ENCODE assay signal across 21 mouse cellular contexts in the genomic region with DNA sequence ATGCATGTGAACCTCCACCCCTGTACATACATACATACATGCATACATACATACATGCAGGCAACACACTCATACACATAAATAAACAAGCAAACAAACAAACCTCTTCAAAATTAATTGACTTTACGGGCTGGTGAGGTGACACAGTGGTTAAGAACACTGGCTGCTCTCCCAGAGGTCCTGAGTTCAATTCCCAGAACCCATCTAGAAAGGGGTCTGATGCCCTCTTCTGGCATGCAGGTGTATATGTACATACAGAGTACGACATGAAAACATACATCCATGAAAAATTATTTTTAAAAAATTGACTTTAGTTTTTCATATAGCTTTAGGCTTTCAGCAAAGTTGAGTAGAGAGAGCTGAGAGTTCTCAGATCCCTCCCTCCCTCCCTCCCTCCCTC. TPM values are rescaled to one million over a fixed set of nuclear protein-coding genes. Genes with fewer than 3 reads are reported as not detected.
A peak's percentile ranks its signal among the peaks of the same experiment; 100 is the strongest.
DNase-seq lines count a peak whose midpoint lies in the region; ATAC-seq and TF ChIP-seq lines count a peak whose summit lies in the region.
"Had no signal": no experiment of that assay in that cellular context is flagged by ENCODE, and none has a peak within 500 bp of the region (broad histone marks: within the 10 kb centered on the region; RNA-seq: fewer than 3 reads in every experiment).

No protein-coding gene starts in this region.

- H3K27me3 ChIP-seq in kidney, postnatal 0 days (ENCODE audit: insufficient read depth, low read length): no peaks in the 10 kb centered on the region
- H3K27me3 ChIP-seq in CH12.LX (replicated peaks): peaks cover 22% of the 10 kb centered on the region
- no peaks in the 10 kb centered on the region for H3K27me3 ChIP-seq in stomach, postnatal 0 days (ENCODE audit: control insufficient read depth, insufficient read depth, low read length)
- H3K27me3 ChIP-seq: embryonic facial prominence, embryonic 15.5 days; forebrain, embryonic 15.5 days had no signal

- no peaks in the 10 kb centered on the region for H3K79me2 ChIP-seq in CH12.LX (replicated peaks; ENCODE audit: control insufficient read depth, extremely low read depth, insufficient read depth, poor library complexity, severe bottlenecking)

- peak; percentile 25; the same call in 1 of the 2 replicates for TF ChIP-seq CTCF in kidney, postnatal 0 days (IDR thresholded peaks at IDR 0.05; ENCODE audit: low read depth)
- peak in 1 of 2 experiments; percentile 36; a peak in 2 of 4 replicates for TF ChIP-seq CTCF in CH12.LX (conservative IDR thresholded peaks at IDR 0.05 in 1 of 2, IDR thresholded peaks at IDR 0.05 in 1 of 2; ENCODE audit: low read depth in 2 of 2, low read length in 2 of 2)
- peak; percentile 20 for TF ChIP-seq CTCF in stomach, postnatal 0 days (IDR thresholded peaks at IDR 0.05; ENCODE audit: low read depth)

- no peak for DNase-seq in kidney, postnatal 0 days (ENCODE audit: low spot score)
- no peak for DNase-seq in kidney, postnatal 14 days
- DNase-seq in 416B (ENCODE audit: low read depth) (peak; percentile 49), CH12.LX (ENCODE audit: extremely low read depth) (no peak)
- no peak for DNase-seq in stomach, postnatal 0 days (ENCODE audit: low spot score)
- DNase-seq in cerebellum, adult 9-10 months: no peak
- DNase-seq in frontal cortex, adult 2 months (ENCODE audit: extremely low spot score in 1 of 2, low spot score in 1 of 2): no peak
- DNase-seq: cerebellum, adult 11-12 months had no signal

- H3K9ac ChIP-seq in kidney, postnatal 0 days (ENCODE audit: low read depth, low read length): no peak overlapping the region
- no peak overlapping the region for H3K9ac ChIP-seq in CH12.LX (ENCODE audit: insufficient read depth, low read depth)
- no peak overlapping the region for H3K9ac ChIP-seq in stomach, postnatal 0 days (ENCODE audit: low read length)
- H3K9ac ChIP-seq: embryonic facial prominence, embryonic 15.5 days; forebrain, embryonic 15.5 days; heart, embryonic 15.5 days; hindbrain, embryonic 14.5 days had no signal

- no peak for ATAC-seq in kidney, postnatal 0 days (replicated peaks; ENCODE audit: low FRiP score, low read depth)
- ATAC-seq in stomach, postnatal 0 days (ENCODE audit: low FRiP score, low TSS enrichment): no peak
- ATAC-seq: activated CD4-positive, CD25-positive, alpha-beta regulatory T cell, adult 4 months; inflammation-experienced regulatory T-cells, adult 6 months had no signal

- WGBS in kidney, postnatal 0 days: 78% methylated on average over 2 of the region's 2 CpGs
- 77% methylated on average over 2 of the region's 2 CpGs for WGBS in stomach, postnatal 0 days

- dilution Hi-C loops in CH12.LX (cut with MboI; ENCODE audit: extremely low pct_ligation_motif_present, extremely low pct_unique_long_range_greater_than_20kb, low sequenced_read_pairs): no loop called here

- no peaks in the 10 kb centered on the region for H3K36me3 ChIP-seq in kidney, postnatal 0 days (ENCODE audit: insufficient read depth, low read length)
- no peaks in the 10 kb centered on the region for H3K36me3 ChIP-seq in CH12.LX (replicated peaks in 1 of 2; ENCODE audit: control insufficient read depth in 1 of 2, insufficient read depth in 1 of 2, low read length in 1 of 2)
- H3K36me3 ChIP-seq in stomach, postnatal 0 days (ENCODE audit: control insufficient read depth, insufficient read depth, low read length): no peaks in the 10 kb centered on the region
- H3K36me3 ChIP-seq: embryonic facial prominence, embryonic 15.5 days; forebrain, embryonic 10.5 days; forebrain, embryonic 15.5 days; heart, embryonic 15.5 days; hindbrain, embryonic 10.5 days had no signal

- in situ Hi-C loops in CH12.LX (cut with MboI; ENCODE audit: low pct_ligation_motif_present, low pct_unique_long_range_greater_than_20kb, low sequenced_read_pairs): loop anchor here (5.0 kb wide), 1 partner anchor 141 kb away; no protein-coding TSS in a partner anchor

- no peak overlapping the region for H3K4me2 ChIP-seq in kidney, postnatal 0 days (ENCODE audit: low read length)
- no peak overlapping the region for H3K4me2 ChIP-seq in CH12.LX (ENCODE audit: insufficient read depth, low read depth, poor library complexity, severe bottlenecking)
- no peak overlapping the region for H3K4me2 ChIP-seq in stomach, postnatal 0 days (replicated peaks; ENCODE audit: low read depth)
- H3K4me2 ChIP-seq: embryonic facial prominence, embryonic 15.5 days; heart, embryonic 11.5 days; heart, embryonic 15.5 days; hindbrain, embryonic 14.5 days had no signal

- 0 out of 2 replicates have a peak, but pooled peaks cover 7% of the 10 kb centered on the region for H3K4me1 ChIP-seq in kidney, postnatal 0 days (replicated peaks; ENCODE audit: insufficient read depth, low read length)
- peaks cover 11 to 14% of the 10 kb centered on the region in 2 experiments for H3K4me1 ChIP-seq in CH12.LX (ENCODE audit: control insufficient read depth in 1 of 2, insufficient read depth in 2 of 2)
- H3K4me1 ChIP-seq in stomach, postnatal 0 days (replicated peaks; ENCODE audit: control insufficient read depth, insufficient read depth): no peaks in the 10 kb centered on the region
- H3K4me1 ChIP-seq: embryonic facial prominence, embryonic 15.5 days had no signal

- TF ChIP-seq POLR2A in CH12.LX (IDR thresholded peaks at IDR 0.05; ENCODE audit: low read depth, low read length): no peak

- H3K9me3 ChIP-seq in kidney, postnatal 0 days (replicated peaks; ENCODE audit: low read length): no peaks in the 10 kb centered on the region
- no peaks in the 10 kb centered on the region for H3K9me3 ChIP-seq in CH12.LX (replicated peaks; ENCODE audit: low read length)
- H3K9me3 ChIP-seq in stomach, postnatal 0 days (ENCODE audit: control insufficient read depth, low read length): no peaks in the 10 kb centered on the region
- H3K9me3 ChIP-seq: embryonic facial prominence, embryonic 15.5 days; forebrain, embryonic 10.5 days; forebrain, embryonic 15.5 days; heart, embryonic 15.5 days; hindbrain, embryonic 10.5 days had no signal

- no peak overlapping the region for H3K4me3 ChIP-seq in kidney, postnatal 0 days (replicated peaks; ENCODE audit: low read depth, low read length)
- H3K4me3 ChIP-seq in CH12.LX (replicated peaks in 1 of 3; ENCODE audit: low read depth in 2 of 3, low read length in 2 of 3, poor library complexity in 1 of 3): no peak overlapping the region
- H3K4me3 ChIP-seq in stomach, postnatal 0 days (ENCODE audit: low read depth, low read length): no peak overlapping the region
- H3K4me3 ChIP-seq: embryonic facial prominence, embryonic 15.5 days; erythroblast, embryonic 14.5 days; forebrain, embryonic 15.5 days; heart, embryonic 15.5 days had no signal

- TF ChIP-seq EP300 in CH12.LX (IDR thresholded peaks at IDR 0.05; ENCODE audit: low read length): no peak
- TF ChIP-seq EP300 in stomach, postnatal 0 days (optimal IDR thresholded peaks at IDR 0.05): no peak

- H3K27ac ChIP-seq in kidney, postnatal 0 days: no peak overlapping the region
- no peak overlapping the region for H3K27ac ChIP-seq in CH12.LX (ENCODE audit: insufficient read depth, low read depth)
- H3K27ac ChIP-seq in stomach, postnatal 0 days (replicated peaks): no peak overlapping the region
- H3K27ac ChIP-seq: embryonic facial prominence, embryonic 15.5 days; forebrain, embryonic 15.5 days; heart, embryonic 15.5 days; hindbrain, embryonic 14.5 days had no signal

- peak; percentile 36 for TF ChIP-seq RAD21 in CH12.LX (IDR thresholded peaks at IDR 0.05; ENCODE audit: low read depth, low read length)

TF ChIP-seq in CH12.LX, 34 proteins besides CTCF, POLR2A, EP300 and RAD21 (continues in another document):
- TF ChIP-seq ZNF384 (IDR thresholded peaks at IDR 0.05; ENCODE audit: low read depth, low read length) (no peak), CHD1 (IDR thresholded peaks at IDR 0.05; ENCODE audit: low read depth, low read length) (no peak), ETS1 (conservative IDR thresholded peaks at IDR 0.05; ENCODE audit: low read depth, low read length) (no peak), ELF1 (IDR thresholded peaks at IDR 0.05; ENCODE audit: low read depth, low read length) (no peak), NRF1 (IDR thresholded peaks at IDR 0.05; ENCODE audit: low read depth, low read length) (no peak), GABPA (IDR thresholded peaks at IDR 0.05; ENCODE audit: insufficient replicate concordance, low read depth, low read length) (no peak), RCOR1 (conservative IDR thresholded peaks at IDR 0.05; ENCODE audit: low read depth, low read length) (no peak), E2F4 (IDR thresholded peaks at IDR 0.05; ENCODE audit: insufficient replicate concordance, low read depth, low read length) (no peak), ZC3H11A (IDR thresholded peaks at IDR 0.05; ENCODE audit: low read depth, low read length) (no peak), MEF2A (IDR thresholded peaks at IDR 0.05; ENCODE audit: borderline replicate concordance, low read depth, low read length) (no peak), MAFK (IDR thresholded peaks at IDR 0.05; ENCODE audit: insufficient replicate concordance, low read length) (no peak), HCFC1 (IDR thresholded peaks at IDR 0.05; ENCODE audit: low read depth, low read length) (no peak), PAX5 (IDR thresholded peaks at IDR 0.05; ENCODE audit: low read length) (no peak), JUN (IDR thresholded peaks at IDR 0.05; ENCODE audit: insufficient read depth, low read depth, low read length) (no peak)

RNA-seq across cellular contexts. Expression of a gene that starts 8.9 kb away (rescaled TPM):
- 0.32 and 0.43 TPM in 2 replicates for polyA plus RNA-seq in kidney, postnatal 0 days (2015; fragmentation: Nextera tagmentation; extraction: Ambion mirVana)
- total RNA-seq in CH12.LX (2012; rRNA removed) (0.17 and 0.59 TPM in 2 replicates), CH12.LX (2014; rRNA removed) (0.93 and 1.2 TPM in 2 replicates)
- 0.45 and 0.83 TPM in 2 replicates for polyA plus RNA-seq in CH12.LX (2012; ENCODE audit: insufficient read length, low read depth)
- 0.35 and 0.36 TPM in 2 replicates for polyA plus RNA-seq in stomach, postnatal 0 days (2015; fragmentation: Nextera tagmentation; extraction: Ambion mirVana)
- 2.5 and 2.9 TPM in 2 replicates for polyA plus RNA-seq in frontal cortex, adult 2 months (2012; rRNA removed)
- polyA plus RNA-seq: activated CD4-positive, CD25-positive, alpha-beta regulatory T cell, adult 4 months; erythroblast, embryonic 14.5 days; inflammation-experienced regulatory T-cells, adult 6 months had no signal

RNA-seq across cellular contexts. Expression of a gene that starts 29.1 kb away (rescaled TPM):
- polyA plus RNA-seq in kidney, postnatal 0 days (2015; fragmentation: Nextera tagmentation; extraction: Ambion mirVana): 0.06 and 0.11 TPM in 2 replicates
- total RNA-seq in CH12.LX (2012; rRNA removed) (5.8 and 8.2 TPM in 2 replicates), CH12.LX (2014; rRNA removed) (0.66 and 1.9 TPM in 2 replicates)
- polyA plus RNA-seq in CH12.LX (2012; ENCODE audit: insufficient read length, low read depth): 0.68 and 1.4 TPM in 2 replicates
- 0.35 and 0.58 TPM in 2 replicates for polyA plus RNA-seq in stomach, postnatal 0 days (2015; fragmentation: Nextera tagmentation; extraction: Ambion mirVana)
- polyA plus RNA-seq in frontal cortex, adult 2 months (2012; rRNA removed): 5.0 and 5.8 TPM in 2 replicates
- polyA plus RNA-seq: erythroblast, embryonic 14.5 days had no signal

RNA-seq across cellular contexts. Expression of a gene that starts 59.6 kb away (rescaled TPM):
- polyA plus RNA-seq in kidney, postnatal 0 days (2015; fragmentation: Nextera tagmentation; extraction: Ambion mirVana): 0.78 and 0.96 TPM in 2 replicates
- total RNA-seq in CH12.LX (2012; rRNA removed): not detected in 2 replicates
- not detected in 2 replicates for total RNA-seq in CH12.LX (2014; rRNA removed)
- polyA plus RNA-seq in CH12.LX (2012; ENCODE audit: insufficient read length, low read depth): not detected in 2 replicates
- 0.44 and 0.74 TPM in 2 replicates for polyA plus RNA-seq in stomach, postnatal 0 days (2015; fragmentation: Nextera tagmentation; extraction: Ambion mirVana)
- polyA plus RNA-seq in frontal cortex, adult 2 months (2012; rRNA removed): 55.1 and 55.7 TPM in 2 replicates
- total RNA-seq: adrenal gland, adult 18-20 months; adrenal gland, postnatal 14 days; heart, adult 18-20 months had no signal
- polyA plus RNA-seq: activated CD4-positive, CD25-positive, alpha-beta regulatory T cell, adult 4 months; erythroblast, embryonic 14.5 days; inflammation-experienced regulatory T-cells, adult 6 months had no signal

Comparison
In these comparisons a context has a peak if more than half of its experiments do, and no peak if none do; other contexts are left out.
1. RNA of a gene that starts 59.6 kb away (polyA plus RNA-seq): 55.1 to 55.7 TPM in frontal cortex, adult 2 months; 0.78 to 0.96 TPM in kidney, postnatal 0 days, 0.44 to 0.74 TPM in stomach, postnatal 0 days and not detected in CH12.LX; every median in the first group is over 10 times any median in the second.